Mouse (Mus musculus) heart, embryonic 13.5 days (tissue): ENCODE results near the gene Casp3. TPM values are rescaled to one million over a fixed set of nuclear protein-coding genes. Genes with fewer than 3 reads are reported as not detected.

Experiments
- ATAC-seq: fragments of 200-750 bp; cut with Nextera tagmentation; 2 replicates; pipeline ENCODE4 v1.8.0; 2017; ENCODE audit warnings: moderate TSS enrichment; ENCODE audit not compliant: insufficient number of reproducible peaks, low FRiP score, low TSS enrichment; ENCODE audit errors: extremely low read depth
- H3K27ac ChIP-seq: fragments of 300-500 bp; sonication (generic); replicated peaks from 2 replicates; pipeline ENCODE4 v1.5.1; 2015; ENCODE audit warnings: moderate library complexity, mild to moderate bottlenecking, inconsistent platforms
- H3K27me3 ChIP-seq: fragments of 300-500 bp; sonication (generic); replicated peaks from 2 replicates; pipeline ENCODE4 v1.6.1; 2015; ENCODE audit warnings: mild to moderate bottlenecking, inconsistent platforms
- H3K36me3 ChIP-seq: fragments of 300-500 bp; sonication (generic); 2 replicates; pipeline ENCODE4 v1.6.1; 2015; ENCODE audit warnings: mild to moderate bottlenecking, inconsistent platforms
- H3K4me1 ChIP-seq: fragments of 300-500 bp; sonication (generic); 2 replicates; pipeline ENCODE4 v1.6.1; 2015; ENCODE audit warnings: inconsistent platforms
- H3K4me2 ChIP-seq: fragments of 300-500 bp; sonication (generic); 2 replicates; pipeline ENCODE4 v1.6.1; 2015; ENCODE audit warnings: inconsistent platforms, mild to moderate bottlenecking, moderate library complexity
- H3K4me3 ChIP-seq: fragments of 300-500 bp; sonication (generic); 2 replicates; pipeline ENCODE4 v1.5.1; 2015; ENCODE audit warnings: moderate library complexity, mild to moderate bottlenecking, inconsistent platforms
- H3K9ac ChIP-seq: fragments of 300-500 bp; sonication (generic); 2 replicates; pipeline ENCODE4 v1.6.1; 2015; ENCODE audit warnings: inconsistent platforms, mild to moderate bottlenecking, moderate library complexity
- H3K9me3 ChIP-seq: fragments of 300-500 bp; sonication (generic); 2 replicates; pipeline ENCODE4 v1.6.1; 2016; ENCODE audit warnings: inconsistent platforms
- WGBS: fragments of 180-500 bp; shearing (Covaris S2); methylation state at CpG from one replicate; pipeline ENCODE4 v1.1.7; 2015; ENCODE audit warnings: mixed read lengths; 5-methylcytosine and 5-hydroxymethylcytosine counted together
- polyA plus RNA-seq: library from polyadenylated mRNA; unstranded; fragments of >200 nt; fragmentation: Nextera tagmentation; extraction: Ambion mirVana; gene quantifications from 2 replicates; pipeline ENCODE4 v1.2.1, GENCODE M21; 2015

Casp3 gene
- polyA plus RNA-seq, 1 experiment from 2014 or later = 51.0 TPM

- Histone ChIP-seq H3K9ac (no peak overlapping the region), H3K27ac (no peak overlapping the region), H3K9me3 (no peaks in the 10 kb centered on the region), H3K36me3 (peaks cover 23% of the 10 kb centered on the region), H3K4me3 (no peak overlapping the region), H3K27me3 (no peaks in the 10 kb centered on the region), H3K4me1 (peaks cover 6% of the 10 kb centered on the region; the same call in 1 of the 2 replicates), H3K4me2 (no peak overlapping the region)
- WGBS = 89% methylated on average over 2 of the region's 2 CpGs
- no peak for ATAC-seq
These were observed 28.4 kb upstream of the Casp3 start for GRCm38 (mm10) chr8:46588663-46589062.

- H3K27ac ChIP-seq = no peak overlapping the region
- WGBS = 59% methylated on average over 8 of the region's 8 CpGs
- peaks cover 26% of the 10 kb centered on the region for H3K36me3 ChIP-seq
- no peak overlapping the region for H3K9ac ChIP-seq
- no peak for ATAC-seq
- no peaks in the 10 kb centered on the region for H3K27me3 ChIP-seq
- H3K4me2 ChIP-seq = no peak overlapping the region
- no peaks in the 10 kb centered on the region for H3K9me3 ChIP-seq
- peaks cover 18% of the 10 kb centered on the region for H3K4me1 ChIP-seq
- H3K4me3 ChIP-seq = no peak overlapping the region
These were observed 24.0 kb upstream of the Casp3 start for GRCm38 (mm10) chr8:46593067-46593466.

GRCm38 (mm10) chr8:46593772-46594171 is 23.3 kb upstream of the Casp3 start:
- H3K4me1 ChIP-seq = peaks cover 25% of the 10 kb centered on the region
- H3K27me3 ChIP-seq = no peaks in the 10 kb centered on the region
- no peak for ATAC-seq
- H3K4me2 ChIP-seq = no peak overlapping the region
- no peaks in the 10 kb centered on the region for H3K9me3 ChIP-seq
- no peak overlapping the region for H3K27ac ChIP-seq
- peaks cover 27% of the 10 kb centered on the region for H3K36me3 ChIP-seq
- WGBS = 34% methylated on average over 2 of the region's 2 CpGs
- H3K4me3 ChIP-seq = no peak overlapping the region
- H3K9ac ChIP-seq = no peak overlapping the region

GRCm38 (mm10) chr8:46595593-46595992 is 21.5 kb upstream of the Casp3 start:
- WGBS = 76% methylated on average over 2 of the region's 2 CpGs
- H3K36me3 ChIP-seq = peaks cover 22% of the 10 kb centered on the region
- no peak for ATAC-seq
- no peak overlapping the region for H3K4me2 ChIP-seq
- H3K27me3 ChIP-seq = no peaks in the 10 kb centered on the region
- H3K4me3 ChIP-seq = no peak overlapping the region
- no peak overlapping the region for H3K9ac ChIP-seq
- H3K9me3 ChIP-seq = no peaks in the 10 kb centered on the region
- H3K27ac ChIP-seq = no peak overlapping the region
- H3K4me1 ChIP-seq = peaks cover 34% of the 10 kb centered on the region

- Histone ChIP-seq H3K4me2 (no peak overlapping the region), H3K4me1 (peaks cover 44% of the 10 kb centered on the region), H3K36me3 (peaks cover 22% of the 10 kb centered on the region), H3K4me3 (no peak overlapping the region), H3K27ac (no peak overlapping the region), H3K27me3 (no peaks in the 10 kb centered on the region), H3K9me3 (no peaks in the 10 kb centered on the region), H3K9ac (no peak overlapping the region)
- WGBS = 86% methylated on average over 2 of the region's 2 CpGs
- ATAC-seq = no peak
These were observed 20.6 kb upstream of the Casp3 start for GRCm38 (mm10) chr8:46596530-46596929.

- H3K27ac ChIP-seq = no peak overlapping the region
- ATAC-seq = no peak
- WGBS = 58% methylated on average over 2 of the region's 2 CpGs
These were observed 19.7 kb upstream of the Casp3 start for GRCm38 (mm10) chr8:46597411-46597810.

GRCm38 (mm10) chr8:46598114-46598513 is 19.0 kb upstream of the Casp3 start:
- H3K36me3 ChIP-seq = peaks cover 21% of the 10 kb centered on the region
- H3K27ac ChIP-seq = no peak overlapping the region
- H3K4me3 ChIP-seq = no peak overlapping the region
- ATAC-seq = no peak
- H3K9ac ChIP-seq = no peak overlapping the region
- no peaks in the 10 kb centered on the region for H3K27me3 ChIP-seq
- H3K4me2 ChIP-seq = no peak overlapping the region
- WGBS = 48% methylated on average over 2 of the region's 2 CpGs
- H3K4me1 ChIP-seq = peaks cover 43% of the 10 kb centered on the region
- H3K9me3 ChIP-seq = no peaks in the 10 kb centered on the region

More at GRCm38 (mm10) chr8:46597411-46597810, 19.7 kb upstream of the Casp3 start:
- no peak overlapping the region for H3K4me2 ChIP-seq
- H3K4me3 ChIP-seq = no peak overlapping the region
- H3K9ac ChIP-seq = no peak overlapping the region
- H3K27me3 ChIP-seq = no peaks in the 10 kb centered on the region
- H3K9me3 ChIP-seq = no peaks in the 10 kb centered on the region
- peaks cover 22% of the 10 kb centered on the region for H3K36me3 ChIP-seq
- peaks cover 44% of the 10 kb centered on the region for H3K4me1 ChIP-seq

GRCm38 (mm10) chr8:46598753-46599152 is 18.3 kb upstream of the Casp3 start:
- Histone ChIP-seq H3K27me3 (no peaks in the 10 kb centered on the region), H3K9ac (no peak overlapping the region), H3K4me2 (no peak overlapping the region), H3K9me3 (no peaks in the 10 kb centered on the region), H3K4me3 (no peak overlapping the region), H3K4me1 (peaks cover 36% of the 10 kb centered on the region), H3K36me3 (peaks cover 21% of the 10 kb centered on the region), H3K27ac (no peak overlapping the region)
- 57% methylated on average over 5 of the region's 5 CpGs for WGBS
- no peak for ATAC-seq

- H3K4me2 ChIP-seq = no peak overlapping the region
- WGBS = 57% methylated on average over 7 of the region's 7 CpGs
- H3K27ac ChIP-seq = no peak overlapping the region
- peaks cover 21% of the 10 kb centered on the region for H3K36me3 ChIP-seq
- ATAC-seq = no peak
- no peaks in the 10 kb centered on the region for H3K27me3 ChIP-seq
- H3K9ac ChIP-seq = no peak overlapping the region
- H3K4me3 ChIP-seq = no peak overlapping the region
- peaks cover 35% of the 10 kb centered on the region for H3K4me1 ChIP-seq
- no peaks in the 10 kb centered on the region for H3K9me3 ChIP-seq
These were observed 17.7 kb upstream of the Casp3 start for GRCm38 (mm10) chr8:46599314-46599904.

- WGBS = 59% methylated on average over 10 of the region's 10 CpGs
- Histone ChIP-seq H3K36me3 (peaks cover 34% of the 10 kb centered on the region), H3K4me3 (no peak overlapping the region), H3K9ac (no peak overlapping the region), H3K27ac (peak overlapping the region; percentile 25; the same call in 1 of the 2 replicates), H3K4me1 (peaks cover 35% of the 10 kb centered on the region), H3K4me2 (no peak overlapping the region), H3K27me3 (no peaks in the 10 kb centered on the region), H3K9me3 (no peaks in the 10 kb centered on the region)
- no peak for ATAC-seq
These were observed 16.0 kb upstream of the Casp3 start for GRCm38 (mm10) chr8:46600959-46601707.

- no peak overlapping the region for H3K4me3 ChIP-seq
- no peaks in the 10 kb centered on the region for H3K9me3 ChIP-seq
- H3K4me2 ChIP-seq = no peak overlapping the region
- H3K27ac ChIP-seq = no peak overlapping the region
- peaks cover 35% of the 10 kb centered on the region for H3K36me3 ChIP-seq
- no peak overlapping the region for H3K9ac ChIP-seq
- peaks cover 20% of the 10 kb centered on the region for H3K4me1 ChIP-seq
- ATAC-seq = no peak
- 88% methylated on average over 5 of the region's 5 CpGs for WGBS
- H3K27me3 ChIP-seq = no peaks in the 10 kb centered on the region
These were observed 13.5 kb upstream of the Casp3 start for GRCm38 (mm10) chr8:46603587-46603986.

GRCm38 (mm10) chr8:46606930-46607329 is 10.2 kb upstream of the Casp3 start:
- Histone ChIP-seq H3K36me3 (peaks cover 47% of the 10 kb centered on the region), H3K4me3 (no peak overlapping the region), H3K27me3 (no peaks in the 10 kb centered on the region), H3K9me3 (no peaks in the 10 kb centered on the region), H3K4me2 (no peak overlapping the region), H3K4me1 (peaks cover 9% of the 10 kb centered on the region), H3K9ac (no peak overlapping the region), H3K27ac (no peak overlapping the region)
- ATAC-seq = no peak
- 74% methylated on average over 1 of the region's 1 CpGs for WGBS
